Mouse (Mus musculus) embryonic facial prominence, embryonic 15.5 days (tissue): Measurements from ENCODE around the gene Cntnap2. TPM values are rescaled to one million over a fixed set of nuclear protein-coding genes. Genes with fewer than 3 reads are reported as not detected.

ENCODE experiments used
- ATAC-seq: fragments of 200-750 bp; cut with Nextera tagmentation; 2 replicates; pipeline ENCODE4 v1.8.0; 2017; ENCODE audit warnings: low read depth, moderate TSS enrichment; ENCODE audit not compliant: insufficient number of reproducible peaks, low FRiP score, low TSS enrichment
- H3K27ac ChIP-seq: fragments of 300-500 bp; sonication (generic); replicated peaks from 2 replicates; pipeline ENCODE4 v1.5.1; 2015; ENCODE audit warnings: mild to moderate bottlenecking, inconsistent platforms
- H3K27me3 ChIP-seq: fragments of 300-500 bp; sonication (generic); 2 replicates; pipeline ENCODE4 v1.6.1; 2015; ENCODE audit warnings: inconsistent platforms
- H3K36me3 ChIP-seq: fragments of 300-500 bp; sonication (generic); 2 replicates; pipeline ENCODE4 v1.6.1; 2015; ENCODE audit warnings: mild to moderate bottlenecking, inconsistent platforms
- H3K4me1 ChIP-seq: fragments of 300-500 bp; sonication (generic); 2 replicates; pipeline ENCODE4 v1.6.1; 2015; ENCODE audit warnings: inconsistent platforms
- H3K4me2 ChIP-seq: fragments of 300-500 bp; sonication (generic); replicated peaks from 2 replicates; pipeline ENCODE4 v1.6.1; 2015; ENCODE audit warnings: mild to moderate bottlenecking, inconsistent platforms
- H3K4me3 ChIP-seq: fragments of 300-500 bp; sonication (generic); replicated peaks from 2 replicates; pipeline ENCODE4 v1.5.1; 2015; ENCODE audit warnings: mild to moderate bottlenecking, inconsistent platforms
- H3K9ac ChIP-seq: fragments of 300-500 bp; sonication (generic); 2 replicates; pipeline ENCODE4 v1.6.1; 2015; ENCODE audit warnings: inconsistent platforms
- H3K9me3 ChIP-seq: fragments of 300-500 bp; sonication (generic); replicated peaks from 2 replicates; pipeline ENCODE4 v1.6.1; 2016; ENCODE audit warnings: inconsistent platforms
- WGBS: fragments of 180-500 bp; shearing (Covaris S2); methylation state at CpG from one replicate; pipeline ENCODE4 v1.1.7; 2015; 5-methylcytosine and 5-hydroxymethylcytosine counted together
- polyA plus RNA-seq: library from polyadenylated mRNA; unstranded; fragments of >200 nt; fragmentation: Nextera tagmentation; extraction: Ambion mirVana; gene quantifications from 2 replicates; pipeline ENCODE4 v1.2.1, GENCODE M21; 2015

Gene Cntnap2
- polyA plus RNA-seq, 1 experiment from 2014 or later: 1.5 TPM

- Histone ChIP-seq H3K27ac (no peak overlapping the region), H3K4me2 (no peak overlapping the region), H3K27me3 (no peaks in the 10 kb centered on the region), H3K36me3 (no peaks in the 10 kb centered on the region), H3K9me3 (no peaks in the 10 kb centered on the region), H3K4me3 (no peak overlapping the region), H3K4me1 (no peaks in the 10 kb centered on the region), H3K9ac (no peak overlapping the region)
- ATAC-seq: no peak
- WGBS: 97% methylated on average over 1 of the region's 1 CpGs
These were observed 1303.0 kb downstream of the Cntnap2 start for GRCm38 (mm10) chr6:46362156-46362555.

GRCm38 (mm10) chr6:46398725-46399589 is 1339.8 kb downstream of the Cntnap2 start:
- Histone ChIP-seq H3K4me2 (no peak overlapping the region), H3K4me3 (no peak overlapping the region), H3K4me1 (no peaks in the 10 kb centered on the region), H3K9ac (no peak overlapping the region), H3K27ac (no peak overlapping the region), H3K9me3 (no peaks in the 10 kb centered on the region), H3K36me3 (no peaks in the 10 kb centered on the region), H3K27me3 (no peaks in the 10 kb centered on the region)
- WGBS: 71% methylated on average over 2 of the region's 2 CpGs
- ATAC-seq: no peak

- no peak for ATAC-seq
- H3K27me3 ChIP-seq: no peaks in the 10 kb centered on the region
- H3K27ac ChIP-seq: no peak overlapping the region
- no peak overlapping the region for H3K4me3 ChIP-seq
- H3K9me3 ChIP-seq: no peaks in the 10 kb centered on the region
- H3K4me2 ChIP-seq: no peak overlapping the region
- H3K36me3 ChIP-seq: no peaks in the 10 kb centered on the region
- H3K4me1 ChIP-seq: no peaks in the 10 kb centered on the region
- no peak overlapping the region for H3K9ac ChIP-seq
These were observed 1355.0 kb downstream of the Cntnap2 start for GRCm38 (mm10) chr6:46414154-46414553.

GRCm38 (mm10) chr6:46414562-46414961 is 1355.4 kb downstream of the Cntnap2 start:
- H3K27ac ChIP-seq: no peak overlapping the region
- ATAC-seq: no peak
- WGBS: 89% methylated on average over 4 of the region's 4 CpGs
- H3K4me1 ChIP-seq: no peaks in the 10 kb centered on the region
- H3K27me3 ChIP-seq: no peaks in the 10 kb centered on the region
- H3K9ac ChIP-seq: no peak overlapping the region
- H3K4me3 ChIP-seq: no peak overlapping the region
- H3K36me3 ChIP-seq: no peaks in the 10 kb centered on the region
- H3K4me2 ChIP-seq: no peak overlapping the region
- H3K9me3 ChIP-seq: no peaks in the 10 kb centered on the region

- Histone ChIP-seq H3K27ac (no peak overlapping the region), H3K4me1 (no peaks in the 10 kb centered on the region), H3K4me2 (no peak overlapping the region), H3K27me3 (no peaks in the 10 kb centered on the region), H3K36me3 (no peaks in the 10 kb centered on the region), H3K4me3 (no peak overlapping the region), H3K9me3 (no peaks in the 10 kb centered on the region), H3K9ac (no peak overlapping the region)
- no peak for ATAC-seq
These were observed 1360.7 kb downstream of the Cntnap2 start for GRCm38 (mm10) chr6:46419827-46420226.

GRCm38 (mm10) chr6:46420349-46420748 is 1361.2 kb downstream of the Cntnap2 start:
- Histone ChIP-seq H3K9me3 (no peaks in the 10 kb centered on the region), H3K27me3 (no peaks in the 10 kb centered on the region), H3K36me3 (no peaks in the 10 kb centered on the region), H3K4me2 (no peak overlapping the region), H3K27ac (no peak overlapping the region), H3K4me1 (no peaks in the 10 kb centered on the region), H3K9ac (no peak overlapping the region), H3K4me3 (no peak overlapping the region)
- ATAC-seq: no peak

GRCm38 (mm10) chr6:46428231-46428630 is 1369.1 kb downstream of the Cntnap2 start:
- H3K9me3 ChIP-seq: no peaks in the 10 kb centered on the region
- ATAC-seq: no peak
- H3K27me3 ChIP-seq: no peaks in the 10 kb centered on the region
- H3K4me2 ChIP-seq: no peak overlapping the region
- no peak overlapping the region for H3K27ac ChIP-seq
- no peak overlapping the region for H3K4me3 ChIP-seq
- 56% methylated on average over 5 of the region's 5 CpGs for WGBS
- H3K4me1 ChIP-seq: no peaks in the 10 kb centered on the region
- no peak overlapping the region for H3K9ac ChIP-seq
- no peaks in the 10 kb centered on the region for H3K36me3 ChIP-seq

GRCm38 (mm10) chr6:46450917-46451638 is 1391.9 kb downstream of the Cntnap2 start:
- Histone ChIP-seq H3K9me3 (no peaks in the 10 kb centered on the region), H3K9ac (no peak overlapping the region), H3K4me1 (no peaks in the 10 kb centered on the region), H3K4me3 (no peak overlapping the region), H3K27me3 (no peaks in the 10 kb centered on the region), H3K36me3 (no peaks in the 10 kb centered on the region), H3K27ac (no peak overlapping the region), H3K4me2 (no peak overlapping the region)
- no peak for ATAC-seq
- WGBS: 80% methylated on average over 2 of the region's 2 CpGs

GRCm38 (mm10) chr6:46472683-46473082 is 1413.5 kb downstream of the Cntnap2 start:
- H3K36me3 ChIP-seq: no peaks in the 10 kb centered on the region
- H3K27me3 ChIP-seq: no peaks in the 10 kb centered on the region
- H3K4me1 ChIP-seq: no peaks in the 10 kb centered on the region
- no peak overlapping the region for H3K4me2 ChIP-seq
- WGBS: 70% methylated on average over 4 of the region's 4 CpGs
- H3K4me3 ChIP-seq: no peak overlapping the region
- no peak overlapping the region for H3K27ac ChIP-seq
- no peaks in the 10 kb centered on the region for H3K9me3 ChIP-seq
- no peak overlapping the region for H3K9ac ChIP-seq
- ATAC-seq: no peak

GRCm38 (mm10) chr6:46484392-46484791 is 1425.2 kb downstream of the Cntnap2 start:
- ATAC-seq: no peak
- WGBS: 50% methylated on average over 3 of the region's 3 CpGs
- H3K9me3 ChIP-seq: no peaks in the 10 kb centered on the region

GRCm38 (mm10) chr6:46502786-46503185 is 1443.6 kb downstream of the Cntnap2 start:
- no peak overlapping the region for H3K4me3 ChIP-seq
- H3K9me3 ChIP-seq: no peaks in the 10 kb centered on the region
- no peak overlapping the region for H3K27ac ChIP-seq
- H3K9ac ChIP-seq: no peak overlapping the region
- H3K4me1 ChIP-seq: no peaks in the 10 kb centered on the region
- 22% methylated on average over 1 of the region's 1 CpGs for WGBS
- H3K27me3 ChIP-seq: no peaks in the 10 kb centered on the region
- H3K36me3 ChIP-seq: no peaks in the 10 kb centered on the region
- no peak for ATAC-seq
- H3K4me2 ChIP-seq: no peak overlapping the region

More at GRCm38 (mm10) chr6:46484392-46484791, 1425.2 kb downstream of the Cntnap2 start:
- Histone ChIP-seq H3K4me3 (no peak overlapping the region), H3K9ac (no peak overlapping the region), H3K4me1 (no peaks in the 10 kb centered on the region), H3K27ac (no peak overlapping the region), H3K27me3 (no peaks in the 10 kb centered on the region), H3K36me3 (no peaks in the 10 kb centered on the region), H3K4me2 (no peak overlapping the region)
